Mouse (Mus musculus): ENCODE data around the gene Pfn3. TPM values are rescaled to one million over a fixed set of nuclear protein-coding genes. Genes with fewer than 3 reads are reported as not detected.

Pfn3 gene
- total RNA-seq, 2 experiments from 2014 or later, result not detected

DNA sequence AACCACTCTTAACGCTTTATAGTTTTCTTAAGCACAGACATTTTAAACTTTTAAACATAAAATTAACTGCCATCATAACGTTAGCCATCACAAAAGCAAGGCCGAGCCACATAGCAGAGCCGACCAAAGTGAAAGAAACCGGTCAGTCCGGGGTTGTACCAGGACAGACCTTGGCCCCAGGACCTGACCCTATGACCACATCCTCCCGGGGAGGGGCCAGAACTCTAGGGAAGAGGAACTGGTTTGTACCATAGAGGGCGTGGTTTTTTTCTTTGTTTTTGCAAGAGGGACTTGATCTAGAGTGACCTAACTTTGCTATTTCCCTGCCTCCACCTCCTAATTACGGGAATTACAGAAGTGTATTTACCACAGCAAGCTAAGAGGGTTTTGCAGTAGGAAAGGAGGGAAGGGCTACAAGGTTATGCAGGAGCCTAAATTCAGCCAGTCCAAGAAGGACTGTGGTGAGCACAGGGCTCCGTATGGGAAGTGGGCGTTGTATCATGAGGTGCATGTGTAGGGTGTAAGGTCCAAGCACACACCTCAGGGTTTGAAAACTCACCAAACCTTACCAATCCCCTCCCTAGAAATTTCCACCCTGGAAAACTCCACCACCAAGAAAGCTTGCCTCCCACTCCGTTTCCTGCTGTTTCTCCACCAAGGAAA is 14.3 kb upstream of the Pfn3 start:
- DNase-seq, result peak; percentile 39

DNA sequence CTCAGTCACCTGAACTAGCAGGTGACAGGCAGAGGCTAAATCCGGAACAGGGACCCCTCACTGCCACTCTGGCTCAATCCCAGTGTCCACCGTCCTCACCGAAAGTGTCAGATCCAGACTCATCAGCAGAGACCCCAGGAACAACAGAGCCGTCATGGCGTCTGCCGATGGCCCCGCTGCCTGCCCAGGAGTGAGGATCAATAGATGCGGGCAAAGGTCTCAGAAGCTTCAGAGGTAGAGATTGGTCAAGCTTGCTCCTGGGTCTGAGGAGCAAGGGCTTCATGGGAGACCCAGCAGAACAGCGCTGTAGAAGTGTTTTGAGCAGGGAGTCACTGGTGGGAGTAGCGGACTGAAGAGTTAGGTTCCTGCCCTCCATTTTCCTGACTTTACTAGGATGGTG is 11.6 kb upstream of the Pfn3 start, which contains the start of gene F12:
Gene F12, minus strand, starts transcription at position 181 of the 400 bp plus-strand sequence.
- no peak for DNase-seq

DNA sequence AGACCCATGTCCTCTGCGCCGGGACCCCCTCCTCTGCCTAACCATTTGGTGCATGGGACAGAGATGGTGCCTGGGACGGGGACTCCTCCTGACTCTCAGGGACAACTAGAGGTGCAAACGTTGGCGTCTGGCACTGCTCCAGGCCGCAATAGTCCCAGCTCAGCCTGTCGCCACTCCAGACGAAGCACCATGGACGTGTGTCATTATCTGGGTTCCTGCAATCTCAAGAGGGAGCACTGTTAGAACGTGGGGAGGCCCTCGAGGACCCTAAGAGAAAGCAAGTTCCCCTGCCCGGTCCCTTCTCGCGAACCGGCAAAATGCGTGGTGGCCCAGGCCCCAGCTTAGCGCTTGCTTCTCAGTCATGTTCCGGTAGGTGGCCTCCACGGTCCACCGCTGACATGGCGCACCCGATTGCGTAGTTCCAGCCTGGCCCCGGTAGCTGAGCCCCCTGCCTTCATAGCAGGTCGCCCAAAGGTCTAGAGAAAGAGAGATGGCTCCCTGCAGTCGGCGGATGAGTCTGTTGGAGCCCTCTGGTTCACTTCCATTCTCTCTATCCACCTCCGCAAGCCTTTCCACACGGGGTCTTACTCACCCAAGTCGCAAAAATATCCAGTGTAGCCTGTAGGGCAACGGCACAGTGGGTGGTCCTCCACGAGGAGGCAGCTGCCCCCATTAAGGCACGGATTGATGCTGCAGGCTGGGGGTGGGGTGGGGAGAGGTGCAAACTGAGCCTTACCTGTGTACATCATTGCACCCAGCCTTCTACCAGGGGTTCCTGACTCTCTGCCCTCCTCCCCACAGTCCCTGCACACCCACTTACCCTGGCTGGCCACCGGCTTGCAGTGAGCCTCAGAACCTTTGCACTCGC is 6.1 kb upstream of the Pfn3 start:
- DNase-seq, result peak; percentile 81

DNA sequence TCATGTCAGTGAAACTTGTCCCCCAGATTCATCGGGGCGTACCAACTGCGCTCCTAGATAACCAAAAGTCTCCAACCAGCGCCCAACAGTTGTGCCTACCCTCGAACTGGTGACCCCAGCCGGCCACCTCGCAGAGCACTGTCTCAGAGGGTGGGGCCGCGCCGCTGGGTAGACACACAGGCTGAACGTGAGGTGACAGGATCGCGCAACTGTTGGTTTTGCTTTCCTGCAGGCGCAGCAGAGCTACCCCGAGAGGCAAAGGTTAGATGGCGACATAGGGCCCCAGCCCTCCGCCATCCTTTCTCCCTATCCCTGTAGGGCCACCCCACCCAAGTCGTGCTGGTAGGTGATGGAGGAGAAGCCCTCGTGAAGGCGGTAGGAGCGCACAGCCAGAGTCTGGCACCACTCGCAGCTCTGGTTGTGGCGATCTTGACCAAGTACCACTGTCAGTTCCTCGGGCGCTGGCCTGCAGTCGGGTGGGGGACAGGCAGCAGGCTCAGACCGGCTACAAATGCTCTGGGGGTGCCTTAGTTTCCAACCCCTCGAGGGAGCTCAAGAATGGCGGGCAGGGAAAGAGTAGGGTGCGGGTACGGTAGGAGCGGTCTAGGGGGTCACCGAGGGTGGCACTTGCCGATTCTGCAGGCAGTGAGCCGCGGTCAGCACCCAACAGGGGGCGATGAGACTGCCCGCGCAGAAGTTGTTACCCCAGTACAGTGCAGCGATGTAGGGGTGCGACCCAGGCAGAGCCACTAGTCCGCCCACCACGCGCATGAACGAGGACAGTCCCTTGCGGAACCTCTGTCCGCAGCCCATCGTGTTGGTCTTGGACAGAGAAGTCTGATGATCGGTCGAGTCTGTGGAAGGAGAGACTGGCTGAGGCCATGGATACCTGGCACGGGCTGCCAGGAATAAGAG is 5.2 kb upstream of the Pfn3 start:
- DNase-seq, result no peak

DNA sequence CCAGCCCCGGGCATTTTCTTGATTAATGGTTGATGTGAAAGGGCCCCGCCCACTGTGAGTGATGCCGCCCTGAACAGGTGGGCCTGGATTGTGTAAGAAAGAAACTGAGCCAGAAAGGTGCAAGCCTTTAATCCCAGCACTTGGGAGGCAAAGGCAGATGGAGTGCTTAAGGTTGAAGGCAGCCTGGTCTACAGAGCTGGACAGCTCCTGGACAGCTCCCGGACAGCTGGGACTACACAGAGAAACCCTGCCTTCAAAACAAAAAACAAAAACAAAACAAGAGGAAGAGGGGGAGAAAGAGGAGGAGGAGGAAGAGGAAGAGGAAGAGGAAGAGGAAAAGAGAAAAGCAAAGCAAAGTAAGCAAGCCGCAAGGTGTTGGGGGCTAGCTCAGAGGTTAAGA is 4.1 kb upstream of the Pfn3 start:
- DNase-seq, result no peak

DNA sequence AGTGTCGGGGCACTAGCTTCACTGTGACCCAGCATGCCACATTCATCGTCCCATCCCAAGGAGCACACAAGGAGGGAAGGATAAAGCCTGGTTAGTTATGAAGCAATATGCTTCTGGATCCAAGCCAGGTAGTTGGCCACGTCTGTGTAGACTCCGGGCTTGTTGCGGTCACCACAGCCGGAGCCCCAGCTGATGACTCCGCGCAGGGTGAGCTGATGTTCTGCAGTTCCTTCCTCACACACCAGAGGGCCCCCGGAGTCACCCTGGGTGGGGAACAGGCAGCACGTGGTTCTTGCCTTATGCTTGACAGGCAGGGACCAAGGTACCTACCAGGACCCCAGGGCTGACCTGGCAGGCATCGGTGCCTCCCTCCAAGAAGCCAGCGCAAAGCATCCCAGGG is 3.0 kb upstream of the Pfn3 start:
- peak; percentile 95 for DNase-seq

DNA sequence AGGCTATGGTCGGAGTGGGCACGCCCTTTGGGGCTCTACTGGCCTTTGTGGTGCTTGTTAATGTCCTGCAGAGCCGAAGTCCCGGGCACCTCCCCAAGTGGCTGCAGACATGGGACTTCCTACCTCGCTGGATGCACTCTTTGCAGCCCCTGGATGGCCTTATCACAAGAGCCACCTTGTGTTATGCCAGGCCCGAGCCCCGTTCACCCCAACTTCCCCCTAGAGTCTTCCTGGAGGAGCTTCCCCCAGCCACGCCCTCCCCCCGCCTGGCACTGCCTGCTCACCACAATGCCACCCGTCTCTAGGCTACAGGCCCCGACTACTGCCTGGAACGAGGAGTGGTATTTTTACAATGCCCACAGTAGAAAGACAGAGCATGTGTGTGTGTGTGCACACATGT is 1.7 kb downstream of the Pfn3 start:
- no peak for DNase-seq

DNA sequence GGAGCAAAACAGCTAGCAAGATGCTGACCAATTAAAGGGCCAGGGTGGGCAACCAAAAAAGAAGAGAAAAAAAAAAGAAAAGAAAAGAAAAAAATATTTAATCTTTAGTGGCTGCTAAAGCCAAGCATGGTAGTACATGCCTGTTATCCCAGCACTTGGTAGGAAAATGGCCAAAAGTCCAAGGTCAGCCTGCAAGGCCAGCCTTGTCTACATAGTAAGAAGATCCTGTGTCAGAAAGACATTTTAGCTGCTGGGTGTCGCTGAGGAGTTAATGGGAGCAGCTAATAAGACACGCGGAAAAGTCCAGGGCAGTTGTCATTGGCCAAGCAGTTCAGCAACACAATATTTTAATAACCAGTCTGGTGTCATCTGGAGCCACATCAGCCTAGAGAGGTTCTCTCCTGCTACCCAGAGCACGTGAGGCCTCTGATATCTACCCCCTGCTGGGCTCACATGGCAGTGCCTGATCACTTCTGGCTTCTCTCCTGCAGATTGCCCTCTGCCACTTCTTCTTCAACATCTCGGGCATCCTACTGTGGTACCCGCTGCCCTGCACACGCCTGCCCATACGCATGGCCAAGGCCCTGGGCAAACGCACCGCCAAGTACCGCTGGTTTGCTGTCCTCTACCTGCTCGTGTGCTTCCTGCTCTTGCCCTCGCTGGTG is 2.3 kb downstream of the Pfn3 start:
- no peak for DNase-seq

DNA sequence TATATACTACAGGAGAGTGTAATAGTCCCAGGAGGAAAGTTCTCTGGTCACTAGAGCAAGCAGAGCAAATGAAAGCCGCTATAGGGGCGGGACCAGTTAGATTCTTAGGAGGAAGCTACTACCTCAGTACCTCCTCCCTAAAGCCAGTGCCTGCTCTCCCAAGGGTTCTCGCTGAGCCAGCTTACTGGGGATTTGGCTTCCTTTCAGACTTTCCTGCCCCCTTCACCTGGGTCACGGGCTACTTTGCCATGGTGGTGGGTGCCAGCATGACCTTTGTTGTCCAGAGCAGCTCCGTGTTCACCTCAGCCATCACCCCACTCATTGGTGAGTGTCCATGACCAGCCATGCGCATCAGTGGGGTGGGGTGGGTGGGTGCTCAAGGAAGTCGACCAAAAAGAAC is 3.2 kb downstream of the Pfn3 start:
- DNase-seq, result no peak

DNA sequence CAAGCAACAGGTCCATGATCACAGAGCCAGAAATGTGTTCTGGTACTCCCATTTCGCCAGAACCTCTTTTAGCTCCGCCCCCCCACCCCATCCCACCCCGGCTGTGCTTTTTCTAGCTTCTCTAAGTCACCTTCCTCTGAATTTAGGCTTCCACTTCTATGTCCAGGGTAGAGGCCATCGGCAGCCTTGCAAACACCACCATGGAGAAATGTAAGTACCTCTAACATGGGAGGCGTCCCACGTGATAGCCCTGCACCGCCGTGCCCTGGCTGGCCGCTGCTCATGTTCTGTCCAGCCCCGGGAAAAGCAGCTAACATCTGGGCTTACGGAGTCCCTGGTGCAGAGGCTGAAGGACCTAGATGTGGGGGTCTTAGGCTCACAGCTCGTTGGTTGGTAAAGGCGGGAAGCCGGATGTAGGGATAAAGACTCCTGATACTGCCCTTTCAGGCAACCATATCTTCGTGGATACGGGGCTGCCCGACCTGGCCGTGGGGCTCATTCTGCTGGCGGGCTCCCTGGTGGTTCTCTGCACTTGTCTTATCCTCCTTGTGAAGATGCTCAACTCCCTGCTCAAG is 6.4 kb downstream of the Pfn3 start:
- no peak for DNase-seq

DNA sequence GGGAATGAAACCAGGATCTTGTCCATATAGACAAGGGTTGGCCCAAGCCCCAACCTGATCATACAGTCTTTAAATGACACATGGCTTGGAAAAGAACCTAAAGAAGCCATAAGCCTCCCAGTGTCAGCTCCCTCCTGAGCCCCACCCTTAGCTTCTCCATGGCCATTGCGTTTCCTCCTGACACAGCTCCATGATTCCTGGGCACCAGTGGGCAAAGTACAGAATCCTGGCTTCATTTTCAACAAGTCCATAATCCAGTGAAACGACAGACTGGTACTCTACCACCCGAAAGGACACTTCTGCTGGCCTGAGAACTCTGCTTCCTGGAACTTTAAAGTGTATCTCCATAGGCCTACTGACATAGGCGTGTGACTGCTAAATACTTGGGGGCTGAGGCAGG is 7.7 kb downstream of the Pfn3 start:
- DNase-seq, result no peak

DNA sequence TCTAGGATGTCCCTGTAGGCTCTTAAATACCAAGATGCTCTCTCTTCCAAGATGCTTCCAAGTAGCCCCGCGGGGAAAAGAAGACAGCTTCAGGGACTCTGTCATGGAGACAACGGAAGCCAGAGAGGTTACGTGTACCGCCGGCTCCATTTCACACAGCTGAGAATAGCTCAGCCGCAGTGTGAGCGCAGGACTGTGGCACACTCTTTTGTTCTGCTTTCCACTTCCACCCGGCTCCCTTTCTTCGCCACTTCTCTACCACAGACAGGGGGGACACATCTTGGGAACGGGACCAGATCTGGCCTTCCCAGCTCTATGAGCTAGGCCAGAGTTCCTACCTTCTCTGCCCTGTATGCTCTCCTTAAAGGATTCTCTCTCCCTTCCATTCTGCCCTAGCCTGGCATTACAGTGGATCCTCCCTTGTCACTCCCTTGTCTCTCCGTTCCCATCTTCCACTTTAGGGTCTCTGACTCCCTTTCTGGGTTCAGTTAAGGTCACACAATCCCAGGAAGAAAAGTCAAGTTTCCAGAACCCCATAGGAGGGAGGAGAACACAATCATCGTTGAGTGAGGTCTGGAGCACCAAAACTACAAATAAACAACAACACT is 9.1 kb downstream of the Pfn3 start:
- no peak for DNase-seq

DNA sequence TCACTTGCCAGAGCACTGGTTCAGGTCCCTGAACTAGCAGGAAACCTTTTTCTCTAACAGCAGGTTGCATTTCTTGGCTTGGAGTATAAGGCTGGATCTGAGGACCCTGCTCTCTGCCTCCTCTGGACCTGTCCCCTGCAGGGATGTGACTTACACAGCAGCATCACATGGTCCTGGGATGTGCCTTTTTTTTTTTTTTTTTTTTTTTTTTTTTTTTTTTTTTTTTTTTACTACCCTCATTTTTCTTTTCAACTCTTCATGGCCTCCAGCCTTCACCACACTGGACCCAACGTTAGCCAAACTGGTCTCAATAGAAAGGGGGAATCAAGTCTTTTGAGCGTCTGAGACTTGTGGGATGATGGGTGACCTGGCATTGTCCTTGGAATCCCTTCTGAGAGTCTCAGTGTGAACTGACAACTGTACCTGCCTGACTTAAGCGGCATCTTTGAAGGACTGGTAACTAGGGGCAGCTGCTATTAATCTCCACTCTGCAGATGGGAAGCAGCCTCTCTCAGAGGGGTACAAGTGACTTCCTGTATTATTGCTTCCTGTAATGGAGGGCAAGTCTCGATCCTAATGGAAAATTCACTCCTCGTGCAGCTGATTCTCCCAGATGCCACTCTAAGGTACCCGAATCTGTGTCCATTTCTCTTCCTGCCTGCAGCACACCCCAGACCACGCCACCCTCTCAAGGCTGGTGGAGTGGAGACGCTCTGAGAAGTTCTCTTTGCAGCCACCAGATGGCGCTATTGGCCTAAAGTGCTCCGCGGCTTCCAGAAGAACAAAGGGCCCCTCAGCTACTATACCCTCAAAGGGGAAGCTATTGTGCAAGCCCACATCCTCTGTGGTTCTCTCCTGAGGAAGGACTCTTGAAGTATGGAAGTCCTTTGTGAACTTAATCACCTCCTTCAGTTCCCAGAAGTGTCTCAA is 9.9 kb downstream of the Pfn3 start:
- DNase-seq, result peak; percentile 84

DNA sequence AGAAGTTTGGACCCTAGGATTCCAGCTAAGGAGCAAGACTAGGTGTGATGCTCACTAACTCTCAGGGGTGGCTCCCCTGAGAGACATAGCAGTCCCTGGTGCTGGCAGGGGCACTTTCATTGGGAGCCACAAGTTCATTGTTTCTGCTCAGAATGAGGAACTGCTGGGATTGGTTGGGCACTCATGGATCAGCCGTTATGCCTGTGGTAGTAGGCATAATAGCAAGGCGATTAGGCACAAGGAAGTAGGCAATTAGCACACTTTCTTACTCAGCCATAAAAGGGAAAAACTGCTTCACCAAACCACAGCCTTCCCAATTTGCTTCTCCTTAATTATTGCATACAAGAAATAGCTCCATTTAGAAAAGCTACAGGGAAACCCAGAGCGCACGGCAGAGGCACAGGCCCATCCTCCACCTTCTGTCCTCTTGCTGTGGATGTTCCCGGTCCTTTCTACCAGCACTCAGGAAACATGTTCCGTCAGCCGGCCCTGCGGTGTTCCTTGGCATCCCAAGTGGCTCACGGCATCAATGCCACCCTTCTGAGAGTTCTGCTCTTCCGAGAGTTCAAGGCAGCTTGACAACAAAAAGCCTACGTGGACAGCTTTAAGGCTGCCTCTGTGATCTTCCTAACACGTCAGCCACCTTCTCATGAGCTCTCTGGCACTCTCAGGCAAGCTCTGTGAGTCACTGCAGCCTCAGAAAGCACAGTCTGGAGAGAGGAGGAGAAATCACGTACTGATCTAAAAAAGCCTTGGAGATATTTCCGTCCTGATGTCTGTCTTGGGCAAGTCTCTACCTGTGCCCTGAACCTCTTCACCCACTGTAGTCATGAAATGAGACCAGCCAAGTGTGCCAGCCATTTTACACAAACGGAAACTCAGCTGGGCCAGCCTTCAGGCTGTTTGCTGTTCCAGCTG is 10.8 kb downstream of the Pfn3 start:
- no peak for DNase-seq

DNA sequence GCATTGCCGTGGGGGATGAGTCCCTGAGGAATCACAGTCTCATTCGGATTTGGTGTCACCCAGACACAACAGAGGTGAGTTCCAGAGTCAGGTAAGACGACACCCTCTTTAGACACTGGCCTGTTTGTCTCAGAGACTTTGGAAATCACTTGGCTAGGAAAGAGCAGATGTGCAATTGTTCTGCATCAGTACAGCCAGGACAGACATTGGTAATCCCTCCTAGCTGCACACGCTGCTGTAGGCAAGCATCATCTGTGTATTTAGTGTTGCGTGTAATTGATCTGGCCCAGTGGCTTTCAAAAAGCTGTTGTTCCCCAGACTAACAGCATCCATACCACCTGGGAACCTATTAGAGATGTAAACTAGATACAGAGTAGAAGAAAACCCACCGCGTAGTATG is 11.8 kb downstream of the Pfn3 start:
- DNase-seq, result no peak

DNA sequence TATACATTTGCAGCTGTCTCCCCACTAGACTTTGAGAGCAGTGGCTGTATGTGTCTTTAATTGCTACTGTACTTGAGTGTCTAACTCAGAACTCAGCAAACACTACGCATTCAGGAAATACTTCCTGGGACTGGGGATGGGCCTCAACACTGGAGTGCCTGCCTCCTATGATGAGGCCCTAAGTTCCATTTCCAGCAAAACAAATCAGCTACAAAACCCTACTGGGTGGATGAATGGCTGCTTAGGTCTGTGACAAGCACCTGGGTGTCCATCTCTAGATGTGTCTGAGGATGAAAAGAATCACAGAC is 15.0 kb downstream of the Pfn3 start:
- no peak for DNase-seq

DNA sequence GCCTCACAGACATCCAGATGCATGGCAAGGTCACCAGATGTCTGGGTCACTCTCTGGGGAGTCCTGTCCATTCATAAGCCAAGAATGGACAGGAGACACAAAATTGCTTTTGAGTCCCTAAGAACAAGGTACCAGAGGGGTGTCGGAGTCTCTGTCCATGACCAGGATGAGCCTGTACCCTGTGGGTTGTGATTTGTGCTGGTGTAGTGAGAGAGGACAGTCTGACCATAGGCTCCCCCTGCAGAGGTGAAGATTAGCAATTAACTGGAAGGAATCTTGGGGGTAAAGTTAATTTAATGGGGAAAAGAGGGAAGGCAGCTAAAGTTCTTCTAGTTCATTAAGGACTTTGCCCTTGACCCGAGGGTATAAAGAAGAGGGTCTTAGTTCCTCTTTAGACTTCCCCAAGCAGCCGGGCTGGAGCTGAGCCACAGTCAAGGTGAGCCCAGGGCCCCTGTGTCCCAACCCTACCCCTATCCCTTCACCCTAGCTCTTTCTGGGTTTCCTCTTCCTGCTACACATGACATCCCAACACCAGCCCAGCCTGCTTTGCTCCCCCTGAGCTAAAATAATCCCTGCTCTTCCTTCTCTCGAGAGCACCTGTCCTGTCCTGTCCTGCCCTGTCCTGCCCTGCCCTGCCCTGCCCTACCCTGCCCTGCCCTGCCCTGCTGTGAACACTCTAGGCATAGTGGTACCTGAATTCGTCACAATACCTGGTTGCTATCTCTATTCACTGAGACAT is 15.6 kb downstream of the Pfn3 start:
- DNase-seq, result no peak

DNA sequence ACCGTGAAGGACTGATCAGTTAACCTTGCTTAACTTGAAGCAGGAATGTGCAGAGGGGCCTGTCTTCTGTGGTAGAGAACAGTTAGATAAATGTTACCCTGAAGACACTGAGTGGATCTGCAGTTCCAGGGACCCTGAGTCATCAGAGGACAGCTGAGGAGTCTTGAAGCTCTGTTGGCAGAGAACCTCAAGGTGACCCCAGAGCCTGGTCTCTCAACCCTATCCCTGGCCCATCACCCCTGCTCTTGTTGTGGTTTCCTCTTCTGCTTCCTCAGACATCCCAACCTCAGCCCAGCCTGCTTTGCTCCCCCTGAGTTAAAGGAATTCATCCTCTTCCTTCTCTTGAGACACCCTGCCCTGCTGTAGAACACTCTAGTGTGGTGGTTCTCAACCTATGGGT is 16.9 kb downstream of the Pfn3 start, which contains the start of gene Slc34a1:
Gene Slc34a1, plus strand, starts transcription at position 100 of the 400 bp plus-strand sequence.
- no peak for DNase-seq

DNA sequence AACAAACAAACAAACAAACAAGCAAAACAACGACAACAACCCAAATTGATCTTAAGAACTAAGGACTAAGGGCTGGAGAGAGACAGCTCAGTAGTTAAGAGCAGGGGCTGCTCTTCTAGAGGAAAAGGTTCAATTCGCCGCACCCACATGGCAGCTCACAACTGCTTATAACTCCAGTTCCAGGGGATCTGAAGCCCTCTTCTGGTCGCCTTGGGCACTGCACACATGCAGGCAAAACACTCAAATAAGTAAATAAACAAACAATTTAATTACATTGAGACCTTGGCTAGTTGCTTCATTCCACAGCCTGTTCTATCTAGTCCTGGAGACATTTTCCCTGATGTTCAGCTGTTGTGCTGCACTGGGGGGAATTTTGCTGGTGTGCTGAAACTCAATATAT is 22.1 kb downstream of the Pfn3 start:
- no peak for DNase-seq
